Mouse (Mus musculus) E14TG2a.4 (cell line): ENCODE results near the gene Gp9.

Experiments used
- H3K27me3 ChIP-seq: 2 replicates; pipeline ENCODE4 v1.6.1; 2014; ENCODE audit warnings: low read length, control low read depth; ENCODE audit not compliant: insufficient read depth
- H3K36me3 ChIP-seq: 2 replicates; pipeline ENCODE4 v1.6.1; 2014; ENCODE audit warnings: low read length, control low read depth; ENCODE audit not compliant: insufficient read depth
- H3K4me1 ChIP-seq: replicated peaks from 2 replicates; pipeline ENCODE4 v1.6.1; 2014; ENCODE audit warnings: low read depth, low read length, control low read depth
- H3K4me3 ChIP-seq: replicated peaks from 2 replicates; pipeline ENCODE4 v1.5.1; 2014; ENCODE audit warnings: mild to moderate bottlenecking, low read length
- H3K9me3 ChIP-seq: 2 replicates; pipeline ENCODE4 v1.6.1; 2014; ENCODE audit warnings: low read length, control low read depth
- CTCF ChIP-seq: conservative IDR thresholded peaks from 2 replicates; pipeline ENCODE4 v1.5.1; 2014; ENCODE audit warnings: low read length
- NANOG ChIP-seq: IDR thresholded peaks from 2 replicates; pipeline ENCODE4 v1.6.1; 2014; ENCODE audit warnings: borderline replicate concordance, low read length, mixed read lengths
- POU5F1 ChIP-seq: IDR thresholded peaks from 2 replicates; pipeline ENCODE4 v1.6.1; 2014; ENCODE audit warnings: low read length, borderline replicate concordance

The Gp9 gene

GRCm38 (mm10) chr6:87745301-87745700, 32.6 kb upstream of the Gp9 start:
- H3K4me3 ChIP-seq: no peak overlapping the region
- 0 out of 2 replicates have a peak, but pooled peaks cover under 1% of the 10 kb centered on the region for H3K27me3 ChIP-seq
- no peak for TF ChIP-seq POU5F1
- TF ChIP-seq CTCF: no peak
- TF ChIP-seq NANOG: no peak
- H3K36me3 ChIP-seq: no peaks in the 10 kb centered on the region
- no peaks in the 10 kb centered on the region for H3K4me1 ChIP-seq
- H3K9me3 ChIP-seq: peaks cover 9% of the 10 kb centered on the region; the same call in 1 of the 2 replicates

- Histone ChIP-seq H3K36me3 (no peaks in the 10 kb centered on the region), H3K27me3 (no peaks in the 10 kb centered on the region), H3K4me1 (no peaks in the 10 kb centered on the region), H3K4me3 (no peak overlapping the region), H3K9me3 (peaks cover 9% of the 10 kb centered on the region; the same call in 1 of the 2 replicates)
- TF ChIP-seq POU5F1: no peak
- no peak for TF ChIP-seq CTCF
- TF ChIP-seq NANOG: no peak
These were observed 31.8 kb upstream of the Gp9 start for GRCm38 (mm10) chr6:87746059-87746458.

DNA sequence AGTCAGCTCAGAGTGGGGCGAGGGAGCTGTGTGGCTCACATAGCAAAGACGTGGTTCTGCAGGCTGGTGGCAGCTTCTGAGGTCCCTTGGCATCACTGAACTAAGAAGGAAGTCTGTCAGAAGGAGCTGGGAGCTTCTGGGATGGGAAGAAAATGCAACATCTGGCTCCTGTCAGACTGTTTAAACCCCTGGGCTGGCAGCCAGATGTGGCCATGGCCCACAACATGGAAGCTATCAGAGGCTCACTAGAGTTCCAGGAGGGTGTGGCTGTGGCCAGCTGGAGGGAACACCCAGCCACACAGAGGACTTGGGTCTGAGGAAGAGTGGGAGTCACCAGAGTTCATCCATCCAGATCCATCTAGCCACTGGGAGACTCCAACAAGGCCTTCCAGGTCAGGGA, 31.0 kb upstream of the Gp9 start:
- TF ChIP-seq CTCF: no peak
- TF ChIP-seq POU5F1: no peak
- no peak for TF ChIP-seq NANOG
- Histone ChIP-seq H3K9me3 (peaks cover 9% of the 10 kb centered on the region; the same call in 1 of the 2 replicates), H3K4me3 (no peak overlapping the region), H3K4me1 (no peaks in the 10 kb centered on the region), H3K36me3 (no peaks in the 10 kb centered on the region), H3K27me3 (no peaks in the 10 kb centered on the region)

GRCm38 (mm10) chr6:87748078-87748477, 29.8 kb upstream of the Gp9 start:
- peaks cover 4% of the 10 kb centered on the region; the same call in 1 of the 2 replicates for H3K27me3 ChIP-seq
- peaks cover 9% of the 10 kb centered on the region; the same call in 1 of the 2 replicates for H3K9me3 ChIP-seq
- H3K36me3 ChIP-seq: no peaks in the 10 kb centered on the region
- TF ChIP-seq POU5F1: no peak
- no peak for TF ChIP-seq CTCF
- no peak for TF ChIP-seq NANOG
- H3K4me1 ChIP-seq: no peaks in the 10 kb centered on the region
- H3K4me3 ChIP-seq: no peak overlapping the region

DNA sequence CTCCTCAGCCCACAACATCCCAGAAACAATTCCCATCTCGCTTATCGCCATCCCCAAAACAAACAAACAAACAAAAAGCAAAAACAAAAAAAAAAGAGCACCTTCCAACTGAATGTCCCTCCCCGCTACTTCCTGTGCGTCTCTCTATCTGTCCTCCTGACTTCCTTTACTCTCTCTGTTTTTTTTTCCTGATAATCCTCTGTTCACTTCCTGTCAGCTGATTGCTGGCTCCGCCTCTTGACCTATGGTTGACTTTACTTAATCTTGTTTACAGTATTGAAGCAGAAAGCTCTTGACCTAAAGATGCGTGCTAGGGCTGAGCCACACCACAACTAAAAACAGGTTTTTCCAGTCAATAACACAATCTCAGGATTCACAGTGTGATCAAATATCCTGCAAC, 29.3 kb upstream of the Gp9 start:
- Histone ChIP-seq H3K9me3 (peaks cover 9% of the 10 kb centered on the region; the same call in 1 of the 2 replicates), H3K4me1 (no peaks in the 10 kb centered on the region), H3K27me3 (peaks cover 4% of the 10 kb centered on the region; the same call in 1 of the 2 replicates), H3K4me3 (no peak overlapping the region), H3K36me3 (no peaks in the 10 kb centered on the region)
- TF ChIP-seq NANOG (no peak), POU5F1 (no peak), CTCF (no peak)

- no peak overlapping the region for H3K4me3 ChIP-seq
- no peaks in the 10 kb centered on the region for H3K4me1 ChIP-seq
- H3K9me3 ChIP-seq: peaks cover 9% of the 10 kb centered on the region; the same call in 1 of the 2 replicates
- H3K36me3 ChIP-seq: no peaks in the 10 kb centered on the region
- TF ChIP-seq POU5F1: no peak
- peaks cover 8% of the 10 kb centered on the region for H3K27me3 ChIP-seq
These were observed 27.5 kb upstream of the Gp9 start for GRCm38 (mm10) chr6:87750184-87750910.

GRCm38 (mm10) chr6:87751574-87751973, 26.3 kb upstream of the Gp9 start:
- H3K27me3 ChIP-seq: peaks cover 8% of the 10 kb centered on the region
- H3K4me1 ChIP-seq: no peaks in the 10 kb centered on the region
- H3K4me3 ChIP-seq: no peak overlapping the region
- peaks cover 9% of the 10 kb centered on the region; the same call in 1 of the 2 replicates for H3K9me3 ChIP-seq
- TF ChIP-seq CTCF: no peak
- TF ChIP-seq NANOG: no peak
- no peak for TF ChIP-seq POU5F1
- H3K36me3 ChIP-seq: no peaks in the 10 kb centered on the region

GRCm38 (mm10) chr6:87755196-87755595, 22.7 kb upstream of the Gp9 start:
- H3K9me3 ChIP-seq: no peaks in the 10 kb centered on the region
- no peak overlapping the region for H3K4me3 ChIP-seq
- H3K36me3 ChIP-seq: no peaks in the 10 kb centered on the region
- H3K4me1 ChIP-seq: no peaks in the 10 kb centered on the region
- TF ChIP-seq NANOG: no peak
- TF ChIP-seq POU5F1: no peak
- TF ChIP-seq CTCF: no peak
- peaks cover 8% of the 10 kb centered on the region for H3K27me3 ChIP-seq

GRCm38 (mm10) chr6:87756896-87757295, 21.0 kb upstream of the Gp9 start:
- Histone ChIP-seq H3K27me3 (peaks cover 8% of the 10 kb centered on the region), H3K4me1 (no peaks in the 10 kb centered on the region), H3K4me3 (no peak overlapping the region), H3K36me3 (no peaks in the 10 kb centered on the region), H3K9me3 (no peaks in the 10 kb centered on the region)
- no peak for TF ChIP-seq POU5F1
- TF ChIP-seq NANOG: no peak
- TF ChIP-seq CTCF: no peak
